Mouse (Mus musculus) midbrain, embryonic 15.5 days (tissue): ENCODE results near the gene C1qb. TPM values are rescaled to one million over a fixed set of nuclear protein-coding genes. Genes with fewer than 3 reads are reported as not detected.

Source experiments
- ATAC-seq: fragments of 200-750 bp; cut with Nextera tagmentation; replicated peaks from 2 replicates; pipeline ENCODE4 v1.8.0; 2017; ENCODE audit warnings: moderate TSS enrichment
- H3K27ac ChIP-seq: fragments of 300-500 bp; sonication (generic); 2 replicates; pipeline ENCODE4 v1.5.1; 2015; ENCODE audit warnings: mild to moderate bottlenecking, inconsistent platforms
- H3K27me3 ChIP-seq: fragments of 300-500 bp; sonication (generic); replicated peaks from 2 replicates; pipeline ENCODE4 v1.6.1; 2015; ENCODE audit warnings: inconsistent platforms
- H3K36me3 ChIP-seq: fragments of 300-500 bp; sonication (generic); replicated peaks from 2 replicates; pipeline ENCODE4 v1.6.1; 2015; ENCODE audit warnings: inconsistent platforms
- H3K4me1 ChIP-seq: fragments of 300-500 bp; sonication (generic); 2 replicates; pipeline ENCODE4 v1.6.1; 2015; ENCODE audit warnings: inconsistent platforms
- H3K4me2 ChIP-seq: fragments of 300-500 bp; sonication (generic); 2 replicates; pipeline ENCODE4 v1.6.1; 2015; ENCODE audit warnings: inconsistent platforms, mild to moderate bottlenecking, moderate library complexity
- H3K4me3 ChIP-seq: fragments of 300-500 bp; sonication (generic); 2 replicates; pipeline ENCODE4 v1.5.1; 2015; ENCODE audit warnings: mild to moderate bottlenecking, inconsistent platforms
- H3K9ac ChIP-seq: fragments of 300-500 bp; sonication (generic); 2 replicates; pipeline ENCODE4 v1.6.1; 2015; ENCODE audit warnings: mild to moderate bottlenecking, inconsistent platforms
- H3K9me3 ChIP-seq: fragments of 300-500 bp; sonication (generic); 2 replicates; pipeline ENCODE4 v1.6.1; 2016; ENCODE audit warnings: inconsistent platforms
- WGBS: fragments of 180-500 bp; shearing (Covaris S2); methylation state at CpG from one replicate; pipeline ENCODE4 v1.1.7; 2015; ENCODE audit warnings: mixed read lengths; 5-methylcytosine and 5-hydroxymethylcytosine counted together
- polyA plus RNA-seq: library from polyadenylated mRNA; unstranded; fragments of >200 nt; fragmentation: Nextera tagmentation; extraction: Ambion mirVana; gene quantifications from 2 replicates; pipeline ENCODE4 v1.2.1, GENCODE M21; 2015

Gene C1qb
- polyA plus RNA-seq, 1 experiment from 2014 or later: 39.7 TPM

GRCm38 (mm10) chr4:136838026-136838425 is 48.0 kb downstream of the C1qb start:
- no peaks in the 10 kb centered on the region for H3K9me3 ChIP-seq
- H3K4me3 ChIP-seq: no peak overlapping the region
- 63% methylated on average over 9 of the region's 9 CpGs for WGBS
- no peak overlapping the region for H3K4me2 ChIP-seq
- H3K36me3 ChIP-seq: no peaks in the 10 kb centered on the region
- no peaks in the 10 kb centered on the region for H3K27me3 ChIP-seq
- H3K9ac ChIP-seq: no peak overlapping the region
- peaks cover 46% of the 10 kb centered on the region for H3K4me1 ChIP-seq
- no peak for ATAC-seq
- H3K27ac ChIP-seq: peak overlapping the region; percentile 99; the same call in 1 of the 2 replicates

- no peaks in the 10 kb centered on the region for H3K27me3 ChIP-seq
- no peaks in the 10 kb centered on the region for H3K36me3 ChIP-seq
- peaks cover 59% of the 10 kb centered on the region for H3K4me1 ChIP-seq
- under 1% methylated on average over 27 of the region's 27 CpGs for WGBS
- no peaks in the 10 kb centered on the region for H3K9me3 ChIP-seq
- peak overlapping the region; percentile 72 for H3K4me3 ChIP-seq
- peak overlapping the region; percentile 99 for H3K27ac ChIP-seq
- peak overlapping the region; percentile 85 for H3K9ac ChIP-seq
- ATAC-seq: peak; percentile 70
- H3K4me2 ChIP-seq: peak overlapping the region; percentile 86
Measured at GRCm38 (mm10) chr4:136836387-136836931, 49.5 kb downstream of the C1qb start.

- Histone ChIP-seq H3K4me2 (peak within 1 kb of the TSS; percentile 86), H3K27ac (peak within 1 kb of the TSS; percentile 99), H3K27me3 (no peaks in the 10 kb centered on the region), H3K9me3 (no peaks in the 10 kb centered on the region), H3K4me3 (peak within 1 kb of the TSS; percentile 72), H3K36me3 (no peaks in the 10 kb centered on the region), H3K4me1 (peaks cover 62% of the 10 kb centered on the region), H3K9ac (peak within 1 kb of the TSS; percentile 85)
- ATAC-seq: peak; percentile 87
- under 1% methylated on average over 87 of the region's 88 CpGs for WGBS
Measured at GRCm38 (mm10) chr4:136835621-136836386, 50.2 kb downstream of the C1qb start, which contains the start of gene Ephb2. TSS of gene Ephb2 (minus strand) at chr4:136835988.

GRCm38 (mm10) chr4:136834815-136835620 is 51.0 kb downstream of the C1qb start:
- H3K4me1 ChIP-seq: peaks cover 65% of the 10 kb centered on the region
- peak overlapping the region; percentile 86 for H3K4me2 ChIP-seq
- no peaks in the 10 kb centered on the region for H3K36me3 ChIP-seq
- peak overlapping the region; percentile 72 for H3K4me3 ChIP-seq
- no peaks in the 10 kb centered on the region for H3K9me3 ChIP-seq
- ATAC-seq: peak; percentile 40
- WGBS: under 1% methylated on average over 76 of the region's 76 CpGs
- peak overlapping the region; percentile 99 for H3K27ac ChIP-seq
- no peaks in the 10 kb centered on the region for H3K27me3 ChIP-seq
- peak overlapping the region; percentile 85 for H3K9ac ChIP-seq

GRCm38 (mm10) chr4:136834439-136834814 is 51.6 kb downstream of the C1qb start:
- H3K27me3 ChIP-seq: no peaks in the 10 kb centered on the region
- H3K4me3 ChIP-seq: peak overlapping the region; percentile 72
- peak overlapping the region; percentile 86 for H3K4me2 ChIP-seq
- no peak for ATAC-seq
- no peaks in the 10 kb centered on the region for H3K9me3 ChIP-seq
- H3K36me3 ChIP-seq: no peaks in the 10 kb centered on the region
- WGBS: 5% methylated on average over 12 of the region's 12 CpGs
- peak overlapping the region; percentile 85 for H3K9ac ChIP-seq
- peak overlapping the region; percentile 99 for H3K27ac ChIP-seq
- peaks cover 70% of the 10 kb centered on the region for H3K4me1 ChIP-seq

- WGBS: 35% methylated on average over 21 of the region's 21 CpGs
Measured at GRCm38 (mm10) chr4:136833619-136834351, 52.2 kb downstream of the C1qb start.

GRCm38 (mm10) chr4:136832559-136833232 is 53.3 kb downstream of the C1qb start:
- no peak overlapping the region for H3K9ac ChIP-seq
- H3K4me3 ChIP-seq: peak overlapping the region; percentile 72; the same call in 1 of the 2 replicates
- H3K27me3 ChIP-seq: no peaks in the 10 kb centered on the region
- no peak for ATAC-seq
- H3K9me3 ChIP-seq: no peaks in the 10 kb centered on the region
- no peak overlapping the region for H3K27ac ChIP-seq
- no peaks in the 10 kb centered on the region for H3K36me3 ChIP-seq
- 76% methylated on average over 16 of the region's 16 CpGs for WGBS
- H3K4me1 ChIP-seq: peaks cover 74% of the 10 kb centered on the region
- H3K4me2 ChIP-seq: peak overlapping the region; percentile 86

More at GRCm38 (mm10) chr4:136833619-136834351, 52.2 kb downstream of the C1qb start:
- peak overlapping the region; percentile 86 for H3K4me2 ChIP-seq
- no peaks in the 10 kb centered on the region for H3K36me3 ChIP-seq
- H3K9me3 ChIP-seq: no peaks in the 10 kb centered on the region
- peak overlapping the region; percentile 99; the same call in 1 of the 2 replicates for H3K27ac ChIP-seq
- ATAC-seq: no peak
- peaks cover 77% of the 10 kb centered on the region for H3K4me1 ChIP-seq
- no peaks in the 10 kb centered on the region for H3K27me3 ChIP-seq
- peak overlapping the region; percentile 85 for H3K9ac ChIP-seq
- peak overlapping the region; percentile 72 for H3K4me3 ChIP-seq

GRCm38 (mm10) chr4:136830272-136830823 is 55.6 kb downstream of the C1qb start:
- H3K9me3 ChIP-seq: no peaks in the 10 kb centered on the region
- no peak overlapping the region for H3K4me3 ChIP-seq
- no peaks in the 10 kb centered on the region for H3K27me3 ChIP-seq
- H3K36me3 ChIP-seq: no peaks in the 10 kb centered on the region
- peaks cover 67% of the 10 kb centered on the region for H3K4me1 ChIP-seq
- ATAC-seq: no peak
- 42% methylated on average over 9 of the region's 9 CpGs for WGBS
- no peak overlapping the region for H3K27ac ChIP-seq
- peak overlapping the region; percentile 27; the same call in 1 of the 2 replicates for H3K4me2 ChIP-seq
- no peak overlapping the region; the same call in 1 of the 2 replicates for H3K9ac ChIP-seq

Other genes with a start within 250 kb of the C1qb start
- gene Ephb2, start 50.2 kb downstream of the C1qb start, polyA plus RNA-seq: 31.0 and 31.7 TPM in 2 replicates
- 21.7 and 28.4 TPM in 2 replicates for gene C1qc, start 6.9 kb upstream of the C1qb start, polyA plus RNA-seq
- gene C1qa, start 12.6 kb upstream of the C1qb start, polyA plus RNA-seq: 25.1 and 33.3 TPM in 2 replicates
- 20.5 and 23.1 TPM in 2 replicates for gene Epha8, start 70.6 kb upstream of the C1qb start, polyA plus RNA-seq
- 3.9 and 4.6 TPM in 2 replicates for gene Zbtb40, start 162.6 kb upstream of the C1qb start, polyA plus RNA-seq